27 mouse cellular contexts compared by ENCODE assay signal in the genomic region with DNA sequence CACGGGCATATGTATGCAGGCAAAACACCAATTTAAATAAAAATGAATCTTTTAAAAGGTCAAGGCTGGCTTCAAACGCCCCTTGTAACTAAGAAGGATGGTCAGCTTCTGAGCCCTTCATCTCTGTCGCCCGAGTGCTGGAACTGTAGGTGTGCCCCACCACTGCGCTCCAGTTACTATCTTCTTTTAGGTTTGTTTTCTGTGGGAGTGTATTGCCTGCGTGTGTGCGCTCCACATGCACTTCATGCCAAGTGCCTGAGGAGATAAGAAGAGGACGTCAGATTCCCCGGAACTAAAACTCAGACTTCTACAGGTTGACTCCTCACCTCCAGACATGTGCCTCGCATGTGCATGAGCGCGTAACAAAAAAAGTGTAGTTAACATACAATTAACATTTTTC. TPM values are rescaled to one million over a fixed set of nuclear protein-coding genes. Genes with fewer than 3 reads are reported as not detected.
A peak's percentile ranks its signal among the peaks of the same experiment; 100 is the strongest.
DNase-seq lines count a peak whose midpoint lies in the region; ATAC-seq and TF ChIP-seq lines count a peak whose summit lies in the region.
"Had no signal": no experiment of that assay in that cellular context is flagged by ENCODE, and none has a peak within 500 bp of the region (broad histone marks: within the 10 kb centered on the region; RNA-seq: fewer than 3 reads in every experiment).

No protein-coding gene starts in this region.

- H3K4me2 ChIP-seq in heart, embryonic 13.5 days: no peak overlapping the region; the same call in 1 of the 2 replicates
- H3K4me2 ChIP-seq in liver, embryonic 11.5 days: no peak overlapping the region
- H3K4me2 ChIP-seq in liver, embryonic 13.5 days: no peak overlapping the region
- H3K4me2 ChIP-seq in liver, postnatal 0 days (ENCODE audit: low read depth, low read length): no peak overlapping the region
- no peak overlapping the region for H3K4me2 ChIP-seq in kidney, embryonic 15.5 days
- H3K4me2 ChIP-seq: embryonic facial prominence, embryonic 15.5 days; forebrain, embryonic 12.5 days; lung, embryonic 14.5 days; midbrain, embryonic 13.5 days; neural tube, embryonic 13.5 days had no signal

- TF ChIP-seq EP300 in liver, postnatal 0 days (IDR thresholded peaks at IDR 0.05; ENCODE audit: low read depth): no peak

- intact Hi-C loops in heart, postnatal 36 days (cut with DNase I): no loop called here

- peak overlapping the region; percentile 66 for H3K27ac ChIP-seq in heart, embryonic 13.5 days (replicated peaks)
- H3K27ac ChIP-seq in liver, embryonic 11.5 days (ENCODE audit: low read depth, low read length): no peak overlapping the region
- H3K27ac ChIP-seq in liver, embryonic 13.5 days: no peak overlapping the region
- no peak overlapping the region for H3K27ac ChIP-seq in liver, postnatal 0 days (ENCODE audit: low read depth)
- H3K27ac ChIP-seq in kidney, embryonic 15.5 days: no peak overlapping the region
- H3K27ac ChIP-seq: embryonic facial prominence, embryonic 10.5 days; embryonic facial prominence, embryonic 15.5 days; forebrain, embryonic 12.5 days; kidney, postnatal 0 days; midbrain, embryonic 13.5 days; neural tube, embryonic 13.5 days had no signal

- TF ChIP-seq CTCF in liver, postnatal 0 days (IDR thresholded peaks at IDR 0.05; ENCODE audit: low read depth): no peak

- H3K36me3 ChIP-seq in heart, embryonic 13.5 days: no peaks in the 10 kb centered on the region
- H3K36me3 ChIP-seq in liver, embryonic 11.5 days (ENCODE audit: control insufficient read depth, insufficient read depth, low read length): no peaks in the 10 kb centered on the region
- no peaks in the 10 kb centered on the region for H3K36me3 ChIP-seq in liver, embryonic 13.5 days
- no peaks in the 10 kb centered on the region for H3K36me3 ChIP-seq in liver, postnatal 0 days (replicated peaks; ENCODE audit: insufficient read depth, low read length)
- no peaks in the 10 kb centered on the region for H3K36me3 ChIP-seq in kidney, embryonic 15.5 days
- H3K36me3 ChIP-seq: embryonic facial prominence, embryonic 10.5 days; embryonic facial prominence, embryonic 15.5 days; forebrain, embryonic 12.5 days; midbrain, embryonic 13.5 days; neural tube, embryonic 13.5 days had no signal

- H3K27me3 ChIP-seq in heart, embryonic 13.5 days (replicated peaks): no peaks in the 10 kb centered on the region
- no peaks in the 10 kb centered on the region for H3K27me3 ChIP-seq in liver, embryonic 11.5 days (replicated peaks; ENCODE audit: control insufficient read depth, insufficient read depth, low read length)
- H3K27me3 ChIP-seq in liver, embryonic 13.5 days: no peaks in the 10 kb centered on the region
- no peaks in the 10 kb centered on the region for H3K27me3 ChIP-seq in liver, postnatal 0 days (ENCODE audit: insufficient read depth, low read length)
- H3K27me3 ChIP-seq in kidney, embryonic 15.5 days: no peaks in the 10 kb centered on the region
- H3K27me3 ChIP-seq: CH12.LX; embryonic facial prominence, embryonic 15.5 days; forebrain, embryonic 12.5 days; megakaryocyte, embryonic 14.5 days; midbrain, embryonic 13.5 days; neural tube, embryonic 13.5 days had no signal

- no peaks in the 10 kb centered on the region for H3K9me3 ChIP-seq in heart, embryonic 13.5 days
- no peaks in the 10 kb centered on the region for H3K9me3 ChIP-seq in liver, embryonic 11.5 days (ENCODE audit: control insufficient read depth, low read length)
- H3K9me3 ChIP-seq in liver, embryonic 13.5 days (replicated peaks): no peaks in the 10 kb centered on the region
- H3K9me3 ChIP-seq in liver, postnatal 0 days (ENCODE audit: low read length): no peaks in the 10 kb centered on the region
- H3K9me3 ChIP-seq in kidney, embryonic 15.5 days (replicated peaks): no peaks in the 10 kb centered on the region
- H3K9me3 ChIP-seq: embryonic facial prominence, embryonic 10.5 days; embryonic facial prominence, embryonic 15.5 days; forebrain, embryonic 12.5 days; megakaryocyte, embryonic 14.5 days; midbrain, embryonic 13.5 days; neural tube, embryonic 13.5 days had no signal

- H3K9ac ChIP-seq in heart, embryonic 13.5 days: 0 out of 2 replicates have a peak overlapping the region, but pooled peaks have one; percentile 21
- no peak overlapping the region for H3K9ac ChIP-seq in liver, embryonic 11.5 days (ENCODE audit: low read depth, low read length)
- no peak overlapping the region for H3K9ac ChIP-seq in liver, embryonic 13.5 days
- H3K9ac ChIP-seq in liver, postnatal 0 days (replicated peaks): no peak overlapping the region
- H3K9ac ChIP-seq in kidney, embryonic 15.5 days: no peak overlapping the region
- H3K9ac ChIP-seq: embryonic facial prominence, embryonic 15.5 days; forebrain, embryonic 12.5 days; forebrain, postnatal 0 days; lung, embryonic 14.5 days; midbrain, embryonic 13.5 days; neural tube, embryonic 13.5 days had no signal

- H3K4me1 ChIP-seq in heart, embryonic 13.5 days: peaks cover 77% of the 10 kb centered on the region
- H3K4me1 ChIP-seq in liver, embryonic 11.5 days (replicated peaks; ENCODE audit: control insufficient read depth, insufficient read depth, low read length): peaks cover 16% of the 10 kb centered on the region
- peaks cover 61% of the 10 kb centered on the region for H3K4me1 ChIP-seq in liver, embryonic 13.5 days (replicated peaks)
- peaks cover 32% of the 10 kb centered on the region for H3K4me1 ChIP-seq in liver, postnatal 0 days (ENCODE audit: insufficient read depth)
- peaks cover 24% of the 10 kb centered on the region for H3K4me1 ChIP-seq in kidney, embryonic 15.5 days

- H3K4me3 ChIP-seq in heart, embryonic 13.5 days: no peak overlapping the region
- no peak overlapping the region for H3K4me3 ChIP-seq in liver, embryonic 11.5 days (ENCODE audit: low read depth, low read length)
- no peak overlapping the region for H3K4me3 ChIP-seq in liver, embryonic 13.5 days (replicated peaks)
- H3K4me3 ChIP-seq in liver, postnatal 0 days (ENCODE audit: low read depth, low read length): no peak overlapping the region
- H3K4me3 ChIP-seq in kidney, embryonic 15.5 days (replicated peaks): no peak overlapping the region
- H3K4me3 ChIP-seq: embryonic facial prominence, embryonic 10.5 days; embryonic facial prominence, embryonic 15.5 days; forebrain, embryonic 12.5 days; megakaryocyte, embryonic 14.5 days; midbrain, embryonic 13.5 days; neural tube, embryonic 13.5 days had no signal

- 43% methylated on average over 12 of the region's 12 CpGs for WGBS in heart, embryonic 13.5 days
- 70% methylated on average over 12 of the region's 12 CpGs for WGBS in liver, embryonic 11.5 days
- 49% methylated on average over 12 of the region's 12 CpGs for WGBS in liver, embryonic 13.5 days (ENCODE audit: insufficient replicate concordance)
- whole genome bisulfite sequencing in liver, postnatal 0 days (ENCODE audit: insufficient replicate concordance): 64% methylated on average over 12 of the region's 12 CpGs
- 90% methylated on average over 12 of the region's 12 CpGs for WGBS in kidney, embryonic 15.5 days

- DNase-seq in heart, postnatal 36 days: no peak
- no peak for DNase-seq in liver, embryonic 11.5 days (ENCODE audit: low spot score)
- no peak for DNase-seq in liver
- DNase-seq in liver, embryonic 13.5 days: no peak
- DNase-seq in liver, postnatal 0 days: no peak
- no peak for DNase-seq in thymus, postnatal 25 days
- DNase-seq: adrenal gland, adult 8-10 months; cerebellum, adult 8-10 months; cerebellum, postnatal 25 days; forebrain, postnatal 0 days; gastrocnemius, postnatal 10 days; kidney, adult 18-20 months; layer of hippocampus, postnatal 36 days; left cerebral cortex, postnatal 4 days; lung, embryonic 14.5 days; lung, postnatal 36 days had no signal

- no peak for ATAC-seq in heart, embryonic 13.5 days (ENCODE audit: extremely low read depth, insufficient number of reproducible peaks, low FRiP score, low TSS enrichment)
- ATAC-seq in liver, embryonic 11.5 days (replicated peaks; ENCODE audit: low FRiP score): 0 out of 2 replicates have a peak, but pooled peaks have one; percentile 47
- ATAC-seq in liver, embryonic 13.5 days (ENCODE audit: low read depth): peak; percentile 62; the same call in 1 of the 2 replicates
- peak; percentile 28; the same call in 1 of the 2 replicates for ATAC-seq in liver, postnatal 0 days
- ATAC-seq in kidney, embryonic 15.5 days (replicated peaks; ENCODE audit: low FRiP score): no peak
- ATAC-seq: forebrain, postnatal 0 days; hindbrain, embryonic 16.5 days; midbrain, embryonic 13.5 days had no signal

RNA-seq across cellular contexts. Expression of a gene that starts 16.5 kb away (rescaled TPM):
- polyA plus RNA-seq in heart, embryonic 13.5 days (2015; fragmentation: Nextera tagmentation; extraction: Ambion mirVana): 48.0 and 48.9 TPM in 2 replicates
- 100 to 1,000 TPM; 164 to 217 TPM for total RNA-seq in heart, postnatal 36 days (2021)
- 22.8 and 27.6 TPM in 2 replicates for polyA plus RNA-seq in liver, embryonic 11.5 days (2014; fragmentation: Nextera tagmentation; extraction: Ambion mirVana)
- 12.4 and 13.4 TPM in 2 replicates for polyA plus RNA-seq in liver, embryonic 13.5 days (2015; fragmentation: Nextera tagmentation; extraction: Ambion mirVana)
- polyA plus RNA-seq in liver, postnatal 0 days (2015; fragmentation: Nextera tagmentation; extraction: Ambion mirVana): 10.1 and 12.2 TPM in 2 replicates
- 34.0 and 34.1 TPM in 2 replicates for polyA plus RNA-seq in kidney, embryonic 15.5 days (2015; fragmentation: Nextera tagmentation; extraction: Ambion mirVana)

RNA-seq across cellular contexts. Expression of a gene that starts 53.0 kb away (rescaled TPM):
- 53.4 and 56.1 TPM in 2 replicates for polyA plus RNA-seq in heart, embryonic 13.5 days (2015; fragmentation: Nextera tagmentation; extraction: Ambion mirVana)
- total RNA-seq in heart, postnatal 36 days (2021): 10 to 100 TPM; 22.6 to 25.0 TPM
- polyA plus RNA-seq in liver, embryonic 11.5 days (2014; fragmentation: Nextera tagmentation; extraction: Ambion mirVana): 89.3 and 92.1 TPM in 2 replicates
- 30.7 and 42.3 TPM in 2 replicates for polyA plus RNA-seq in liver, embryonic 13.5 days (2015; fragmentation: Nextera tagmentation; extraction: Ambion mirVana)
- polyA plus RNA-seq in liver, postnatal 0 days (2015; fragmentation: Nextera tagmentation; extraction: Ambion mirVana): 19.3 and 23.7 TPM in 2 replicates
- polyA plus RNA-seq in kidney, embryonic 15.5 days (2015; fragmentation: Nextera tagmentation; extraction: Ambion mirVana): 82.7 and 83.5 TPM in 2 replicates

Comparison
In these comparisons a context has a peak if more than half of its experiments do, and no peak if none do; other contexts are left out.
1. ATAC-seq: peak in liver, embryonic 11.5 days (single experiment), liver, embryonic 13.5 days (single experiment) and liver, postnatal 0 days (single experiment); none in heart, embryonic 13.5 days (single experiment) and kidney, embryonic 15.5 days (single experiment).